Mouse (Mus musculus): ENCODE measurements around the gene Gif.

Gene Gif

DNA sequence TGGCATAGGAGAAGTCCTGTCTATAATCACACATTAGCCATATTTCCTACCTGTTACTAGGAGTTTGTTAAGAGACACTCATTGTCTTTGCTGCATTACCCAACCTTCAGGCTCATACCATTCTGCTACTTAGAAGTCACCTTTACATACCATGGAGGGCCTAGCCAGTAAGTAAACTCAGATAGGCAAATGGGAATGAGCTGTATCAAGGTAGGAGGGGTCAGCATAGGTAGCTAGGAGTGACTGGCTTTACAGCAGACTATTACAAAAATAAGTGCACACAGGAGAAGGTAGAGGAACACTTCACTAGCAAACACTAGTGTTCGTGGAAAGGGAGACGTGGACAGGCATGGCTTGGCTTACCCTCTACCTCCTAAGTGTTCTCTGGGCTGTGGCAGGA, at the start of gene Gif:
Gif (plus strand) TSS at position 257 of the 400 bp plus-strand sequence.
- no peak for DNase-seq

DNA sequence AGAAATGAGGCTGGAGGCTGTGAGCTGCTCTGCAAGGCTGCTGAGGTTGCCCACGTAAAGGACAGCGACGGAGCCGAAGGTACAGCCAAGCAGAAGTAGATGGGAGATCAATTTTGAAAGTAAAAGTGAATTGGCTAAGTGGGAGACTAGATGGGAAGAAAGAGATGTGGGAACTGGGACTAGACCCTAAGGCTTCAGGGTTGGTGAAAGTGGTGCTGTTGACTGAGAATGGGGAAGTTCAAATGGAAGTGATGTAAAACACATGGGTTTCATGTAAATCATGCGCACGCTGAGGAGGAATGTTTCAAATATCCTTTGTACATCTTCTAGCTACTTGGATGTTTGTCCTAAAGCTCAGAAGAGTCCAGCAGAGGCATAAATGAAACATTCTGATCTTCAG, 49.0 kb upstream of the Gif start:
- DNase-seq, result no peak

DNA sequence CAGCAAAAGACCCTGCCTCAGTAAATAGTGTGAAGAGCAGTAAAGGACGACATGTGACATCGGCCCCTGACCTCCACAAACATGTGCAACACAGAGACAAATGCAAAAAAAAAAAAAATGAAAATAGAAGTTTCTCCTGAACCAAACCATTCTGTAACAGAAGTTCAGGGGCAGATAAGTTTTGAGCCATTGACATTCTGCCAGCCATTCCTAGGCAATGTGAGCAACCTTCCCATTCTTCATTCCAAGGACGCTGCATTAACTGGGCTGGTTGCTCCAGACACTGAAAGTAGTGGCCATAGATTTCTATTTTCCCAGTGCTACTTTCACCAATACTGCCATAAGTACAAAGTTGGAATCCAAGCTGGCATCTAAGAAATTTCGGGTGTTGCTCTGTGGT, 34.9 kb upstream of the Gif start:
- DNase-seq, result no peak

- no peak for DNase-seq
Measured at GRCm38 (mm10) chr19:11720071-11720470, 27.3 kb upstream of the Gif start.

DNA sequence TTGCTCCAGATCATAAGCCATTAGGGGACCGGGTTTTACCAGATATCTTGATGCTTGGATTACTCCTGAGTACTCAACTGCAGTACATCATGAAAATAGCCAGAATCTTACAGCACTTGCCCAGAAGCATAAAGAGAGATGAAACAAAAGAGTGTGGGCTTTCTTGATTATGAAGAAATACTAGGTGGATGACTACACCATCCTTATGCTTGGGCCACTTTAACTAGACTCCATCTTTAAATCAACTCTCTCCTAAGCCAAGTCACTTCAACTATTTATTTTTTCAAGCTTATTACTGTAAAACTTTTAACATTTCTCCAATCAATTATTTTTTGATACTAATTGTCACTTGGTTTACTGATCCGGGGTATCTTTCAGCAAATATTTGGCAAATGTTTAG, 23.5 kb upstream of the Gif start:
- DNase-seq, result no peak

- no peak for DNase-seq
Measured at GRCm38 (mm10) chr19:11724275-11724674, 23.1 kb upstream of the Gif start.

DNA sequence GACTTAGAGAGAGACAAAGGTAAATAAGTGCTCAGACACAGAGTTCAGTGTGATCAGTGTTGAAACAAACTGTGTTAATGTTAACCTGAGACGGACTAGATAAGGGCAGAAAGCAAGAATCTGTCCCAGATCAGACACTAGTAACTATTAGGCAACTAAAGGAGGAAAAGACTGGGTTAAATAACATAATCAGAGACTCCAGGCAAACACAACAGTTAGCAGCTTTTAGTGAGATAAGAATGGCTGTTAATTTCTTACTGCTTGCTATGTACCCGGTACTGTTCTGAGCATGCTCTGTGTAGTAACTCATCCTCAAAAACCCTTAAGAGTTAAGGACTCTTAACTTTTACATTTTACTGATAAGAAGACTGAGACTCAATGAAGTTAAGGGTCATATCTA, 21.4 kb upstream of the Gif start:
- DNase-seq, result no peak

- no peak for DNase-seq
Measured at GRCm38 (mm10) chr19:11727304-11727703, 20.1 kb upstream of the Gif start.

- no peak for DNase-seq
Measured at GRCm38 (mm10) chr19:11730278-11730677, 17.1 kb upstream of the Gif start.

- DNase-seq, result no peak
Measured at GRCm38 (mm10) chr19:11736455-11736854, 10.9 kb upstream of the Gif start.

DNA sequence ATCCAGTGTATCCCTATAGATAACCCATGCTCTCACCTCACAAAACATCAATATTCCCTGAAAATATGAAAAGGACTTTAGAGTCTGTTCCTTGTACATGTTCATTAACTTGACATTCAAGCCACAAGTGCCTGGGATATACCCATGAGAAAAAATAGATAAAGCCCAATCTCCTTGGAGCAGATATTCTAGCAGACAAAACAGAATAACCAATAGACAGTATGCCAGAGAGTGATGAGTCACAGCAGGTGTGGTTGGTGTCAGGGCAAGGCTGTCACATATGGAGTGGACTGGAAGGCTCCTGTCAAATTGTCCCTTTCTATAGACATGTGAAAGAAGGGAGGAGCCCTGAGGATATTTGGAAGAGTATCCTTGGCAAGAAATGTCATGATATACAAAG, 1.7 kb upstream of the Gif start:
- DNase-seq, result no peak

DNA sequence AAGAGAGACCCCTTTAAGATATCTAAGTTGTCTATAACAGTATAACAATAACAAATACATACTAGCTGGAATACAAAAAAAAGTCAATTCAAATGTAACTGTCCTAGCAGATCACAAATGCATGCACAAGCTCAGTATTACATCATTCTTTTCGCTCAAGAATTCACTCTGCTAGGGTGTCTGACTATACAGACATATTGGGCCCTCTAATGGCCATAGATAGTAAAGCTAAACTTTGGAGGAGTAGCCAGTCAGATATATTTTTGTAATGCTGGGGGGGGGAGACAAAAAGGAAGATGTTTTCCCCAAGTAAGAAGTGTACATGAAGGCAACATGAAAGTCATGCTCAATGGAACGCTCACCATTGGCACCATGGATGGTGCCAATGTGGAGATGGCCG, 17.7 kb downstream of the Gif start:
- DNase-seq, result no peak

- no peak for DNase-seq
Measured at GRCm38 (mm10) chr19:11766413-11766812, 19.1 kb downstream of the Gif start.

- peak in 1 of 2 experiments; percentile 21 for DNase-seq
Measured at GRCm38 (mm10) chr19:11768163-11768562, 20.8 kb downstream of the Gif start.

DNA sequence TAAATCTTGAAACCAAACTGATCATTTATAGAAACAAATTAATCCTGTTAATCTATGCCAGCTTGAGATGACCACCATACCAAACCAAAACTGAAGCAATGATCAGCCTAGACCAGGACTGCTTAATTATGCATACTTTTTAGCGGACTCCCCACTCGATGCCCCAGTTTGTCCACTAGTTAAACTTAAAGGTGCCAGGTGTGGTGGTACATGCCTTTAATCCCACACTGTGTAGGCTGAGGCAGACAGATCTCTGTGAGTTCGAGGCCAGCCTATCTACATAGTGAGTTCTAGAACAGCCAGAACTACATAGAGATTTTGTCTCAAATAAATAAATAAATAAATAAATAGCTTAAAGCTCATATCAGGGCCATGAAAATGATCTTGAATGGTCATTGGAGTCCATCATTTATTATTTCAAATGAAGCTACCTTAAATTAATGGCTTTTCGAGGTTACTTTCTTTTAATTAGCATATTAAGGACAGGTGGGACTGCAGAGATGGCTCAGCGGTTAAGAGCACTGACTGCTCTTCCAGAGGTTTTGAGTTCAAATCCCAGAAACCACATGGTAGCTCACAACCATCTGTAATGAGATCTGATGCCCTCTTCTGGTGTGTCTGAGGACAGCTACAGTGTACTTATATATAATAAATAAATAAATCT, 22.0 kb downstream of the Gif start:
- DNase-seq, result no peak

DNA sequence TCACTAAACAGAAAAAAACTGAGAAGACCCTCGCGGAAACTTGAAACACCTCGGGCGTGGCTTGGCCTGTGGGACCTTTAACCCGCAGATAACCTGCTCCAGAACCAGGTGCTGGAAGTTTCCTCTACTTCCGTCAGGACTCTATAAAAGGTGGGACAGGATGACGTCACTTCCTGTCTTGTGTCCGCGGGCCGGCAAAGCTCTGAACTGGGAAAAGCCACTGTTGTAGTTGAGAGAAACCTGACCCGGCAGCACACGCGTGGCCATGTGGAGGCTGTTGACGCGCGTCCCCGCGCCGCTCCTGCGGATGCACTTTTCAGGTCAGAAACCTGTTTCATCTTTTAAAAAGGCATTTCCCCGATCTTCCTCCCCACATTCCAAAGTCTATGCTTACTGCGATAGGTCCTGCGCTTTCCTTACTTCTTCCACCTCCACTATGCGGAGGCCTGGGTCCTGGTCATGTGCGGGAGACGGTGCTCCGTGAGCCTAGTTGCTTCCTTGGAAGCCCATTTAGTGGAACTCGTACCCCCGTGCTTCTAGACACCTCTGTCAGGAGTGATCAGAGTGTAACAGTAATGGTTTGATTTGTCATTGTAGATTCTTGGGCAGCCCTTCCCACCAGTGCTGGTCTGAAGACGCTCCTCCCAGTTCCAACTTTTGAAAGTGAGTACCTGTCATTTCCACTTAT, 23.0 kb downstream of the Gif start, which contains the start of gene Mrpl16:
Mrpl16 (plus strand) TSS at position 187 of the 688 bp plus-strand sequence.
- peak; percentile 83 to 92 for DNase-seq

DNA sequence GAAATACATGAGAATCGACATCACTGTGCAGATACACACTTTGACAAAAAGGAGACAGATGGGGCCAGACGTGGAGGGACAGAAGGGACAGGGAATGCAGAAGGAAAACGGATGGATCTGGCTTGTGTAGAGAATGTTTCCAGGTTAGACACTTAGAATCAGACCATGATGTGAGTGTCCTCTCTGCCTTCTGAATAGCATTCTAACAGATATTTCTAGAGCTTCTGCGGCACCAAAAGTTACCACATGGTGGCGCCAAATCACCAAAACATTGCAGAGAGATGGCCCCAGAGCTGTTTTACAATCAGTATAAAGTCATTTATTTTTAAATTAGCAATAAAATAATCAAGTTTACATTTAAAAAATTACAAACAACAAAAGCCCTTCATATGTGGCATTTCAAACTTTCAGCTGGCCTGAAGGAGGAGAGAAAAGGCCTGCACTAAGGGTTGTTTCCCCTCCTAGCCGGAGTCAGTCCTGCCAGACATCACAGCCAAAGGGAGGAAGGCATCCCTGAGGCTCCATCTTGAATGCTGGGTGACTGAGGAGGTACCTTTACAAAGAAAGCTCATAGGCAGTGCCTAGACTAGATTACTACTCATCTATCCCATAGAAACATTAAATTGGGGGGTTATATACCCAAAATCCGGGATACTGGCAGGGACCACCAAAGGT, 30.0 kb downstream of the Gif start:
- DNase-seq, result peak; percentile 57 to 75

GRCm38 (mm10) chr19:11785409-11786154, 38.2 kb downstream of the Gif start:
- DNase-seq, result no peak

DNA sequence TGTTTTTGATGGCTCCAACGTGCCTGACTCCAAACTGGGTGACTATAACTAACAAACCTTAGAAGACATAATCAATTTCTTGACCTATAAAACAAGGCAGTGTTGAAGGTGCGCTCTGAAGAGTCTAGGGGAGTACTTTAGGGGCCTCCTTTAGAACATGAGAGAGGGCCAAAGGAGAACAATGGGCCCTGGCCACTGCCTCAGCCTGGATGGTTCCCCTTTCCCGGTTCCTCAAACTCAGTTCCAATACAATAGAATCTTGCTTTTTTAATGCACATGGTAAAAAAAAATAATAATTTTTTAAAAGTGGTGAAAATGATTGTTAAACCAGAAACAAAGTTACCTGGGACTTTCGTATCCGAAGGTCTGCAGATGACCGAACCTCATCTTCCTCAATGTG, 40.5 kb downstream of the Gif start:
- DNase-seq, result no peak

GRCm38 (mm10) chr19:11788876-11789275, 41.5 kb downstream of the Gif start:
- no peak for DNase-seq

GRCm38 (mm10) chr19:11791825-11792224, 44.5 kb downstream of the Gif start:
- DNase-seq, result no peak

DNA sequence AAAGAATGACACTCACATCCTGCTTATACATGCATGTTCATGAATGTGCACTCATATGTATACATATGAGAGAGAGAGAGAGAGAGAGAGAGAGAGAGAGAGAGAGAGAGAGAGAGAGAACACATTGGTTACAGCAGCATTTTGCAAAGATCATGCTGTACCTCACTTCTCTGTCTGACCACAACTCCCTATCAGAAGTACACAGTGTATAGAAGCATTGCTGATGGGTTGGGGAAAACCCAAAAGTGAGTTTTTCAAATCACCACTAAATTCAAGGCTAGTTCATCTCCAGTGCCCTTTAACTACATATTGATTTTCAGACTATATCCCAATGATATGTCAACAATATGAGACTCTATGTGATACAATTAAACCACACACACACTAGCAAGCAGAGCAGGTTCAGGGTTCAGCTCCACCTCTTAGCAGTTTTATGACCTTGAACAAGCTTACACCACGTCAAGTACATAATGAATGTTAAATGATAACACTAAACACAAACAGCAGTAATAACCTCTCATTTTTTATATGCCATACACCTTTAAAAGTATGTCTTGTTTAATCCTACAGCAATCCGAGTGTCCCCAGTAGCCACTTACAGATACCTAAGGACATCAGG, 46.5 kb downstream of the Gif start:
- no peak for DNase-seq

DNA sequence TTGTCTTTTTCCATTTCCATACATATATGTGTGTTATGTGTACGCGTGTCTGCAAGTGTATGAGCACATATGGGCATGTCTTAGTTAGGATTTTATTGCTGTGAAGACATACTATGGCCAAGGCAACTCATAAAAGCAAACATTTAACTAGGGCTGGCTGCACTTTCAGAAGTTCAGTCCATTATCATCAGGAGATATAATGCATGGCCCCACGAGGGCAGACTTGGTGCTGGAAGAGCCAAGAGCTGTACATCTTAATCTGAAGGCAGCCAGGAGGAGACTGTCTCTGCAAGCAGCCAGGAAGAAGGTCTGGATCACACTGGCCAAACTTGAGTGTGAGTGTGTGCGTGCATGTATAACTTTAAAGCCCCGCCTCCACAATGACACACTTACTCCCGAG, 47.1 kb downstream of the Gif start:
- DNase-seq, result no peak

Data from cerebellum, adult 18-20 months (tissue).